ENCODE assay signal across 8 mouse cellular contexts in genomic region chr12:32060247-32061089, GRCm38 (mm10). TPM values are rescaled to one million over a fixed set of nuclear protein-coding genes. Genes with fewer than 3 reads are reported as not detected.
DNase-seq lines count a peak whose midpoint lies in the region; ATAC-seq and TF ChIP-seq lines count a peak whose summit lies in the region.

No protein-coding gene starts in this region.

- TF ChIP-seq CTCF in bone marrow, adult 2 months (IDR thresholded peaks at IDR 0.05; ENCODE audit: control insufficient read depth, insufficient read depth, low read length), result no peak
- peak; percentile 25; the same call in 1 of the 2 replicates for TF ChIP-seq CTCF in forebrain, postnatal 0 days (IDR thresholded peaks at IDR 0.05; ENCODE audit: low read depth)
- TF ChIP-seq CTCF in midbrain, postnatal 0 days (IDR thresholded peaks at IDR 0.05), result 0 out of 2 replicates have a peak, but pooled peaks have one; percentile 3

- no peaks in the 10 kb centered on the region for H3K4me1 ChIP-seq in kidney, embryonic 14.5 days (ENCODE audit: control insufficient read depth, insufficient read depth, low read length)
- H3K4me1 ChIP-seq in bone marrow, adult 2 months (ENCODE audit: control insufficient read depth, insufficient read depth, low read length), result peaks cover 3% of the 10 kb centered on the region; the same call in 1 of the 2 replicates
- H3K4me1 ChIP-seq in forebrain, postnatal 0 days (ENCODE audit: insufficient read depth), result peaks cover 10% of the 10 kb centered on the region
- peaks cover 12% of the 10 kb centered on the region for H3K4me1 ChIP-seq in limb, embryonic 10.5 days
- H3K4me1 ChIP-seq in midbrain, postnatal 0 days (ENCODE audit: insufficient read depth, low read length), result peaks cover 6% of the 10 kb centered on the region; the same call in 1 of the 2 replicates

- H3K36me3 ChIP-seq in kidney, embryonic 14.5 days (ENCODE audit: control insufficient read depth, insufficient read depth, low read length), result no peaks in the 10 kb centered on the region
- no peaks in the 10 kb centered on the region for H3K36me3 ChIP-seq in forebrain, postnatal 0 days (ENCODE audit: insufficient read depth)
- 0 out of 2 replicates have a peak, but pooled peaks cover 3% of the 10 kb centered on the region for H3K36me3 ChIP-seq in limb, embryonic 10.5 days
- no peaks in the 10 kb centered on the region for H3K36me3 ChIP-seq in midbrain, postnatal 0 days (ENCODE audit: insufficient read depth, low read length)

- WGBS in kidney, embryonic 14.5 days, result under 1% methylated on average over 58 of the region's 66 CpGs
- under 1% methylated on average over 66 of the region's 66 CpGs for WGBS in bone marrow, adult 2 months
- WGBS in forebrain, postnatal 0 days, result under 1% methylated on average over 63 of the region's 66 CpGs
- 1% methylated on average over 66 of the region's 66 CpGs for WGBS in limb, embryonic 10.5 days
- 1% methylated on average over 49 of the region's 66 CpGs for WGBS in midbrain, postnatal 0 days

- peak overlapping the region; percentile 78 for H3K4me3 ChIP-seq in kidney, embryonic 14.5 days (ENCODE audit: low read length)
- H3K4me3 ChIP-seq in bone marrow, adult 2 months (replicated peaks; ENCODE audit: control insufficient read depth, low read depth, low read length), result peak overlapping the region; percentile 87
- H3K4me3 ChIP-seq in forebrain, postnatal 0 days (ENCODE audit: low read depth, low read length), result peak overlapping the region; percentile 85
- peak overlapping the region; percentile 86 for H3K4me3 ChIP-seq in limb, embryonic 10.5 days
- H3K4me3 ChIP-seq in midbrain, postnatal 0 days (ENCODE audit: low read depth, low read length), result peak overlapping the region; percentile 90

- peak; percentile 86 for ATAC-seq in kidney, embryonic 14.5 days (ENCODE audit: low FRiP score, low TSS enrichment)
- ATAC-seq in CD4-positive, CD25-positive, alpha-beta regulatory T cell, adult 4 months, result peak; percentile 48
- peak; percentile 74 for ATAC-seq in forebrain, postnatal 0 days
- ATAC-seq in midbrain, postnatal 0 days (ENCODE audit: low FRiP score), result peak; percentile 81

- no peaks in the 10 kb centered on the region for H3K9me3 ChIP-seq in kidney, embryonic 14.5 days (ENCODE audit: control insufficient read depth, low read length)
- no peaks in the 10 kb centered on the region for H3K9me3 ChIP-seq in forebrain, postnatal 0 days (ENCODE audit: low read length)
- no peaks in the 10 kb centered on the region; the same call in 1 of the 2 replicates for H3K9me3 ChIP-seq in limb, embryonic 10.5 days (replicated peaks)
- no peaks in the 10 kb centered on the region for H3K9me3 ChIP-seq in midbrain, postnatal 0 days (ENCODE audit: low read length)

- H3K27ac ChIP-seq in kidney, embryonic 14.5 days (ENCODE audit: low read depth, low read length), result peak overlapping the region; percentile 90
- peak overlapping the region; percentile 97 for H3K27ac ChIP-seq in bone marrow, adult 2 months (ENCODE audit: control insufficient read depth, insufficient read depth, low read depth, low read length, poor library complexity)
- H3K27ac ChIP-seq in forebrain, postnatal 0 days (ENCODE audit: low read depth, low read length), result peak overlapping the region; percentile 99
- peak overlapping the region; percentile 97 for H3K27ac ChIP-seq in limb, embryonic 10.5 days
- peak overlapping the region; percentile 99 for H3K27ac ChIP-seq in midbrain, postnatal 0 days (ENCODE audit: low read depth, low read length)

- H3K4me2 ChIP-seq in kidney, embryonic 14.5 days (replicated peaks; ENCODE audit: low read depth, low read length), result peak overlapping the region; percentile 95
- H3K4me2 ChIP-seq in forebrain, postnatal 0 days (ENCODE audit: low read depth), result peak overlapping the region; percentile 68
- H3K4me2 ChIP-seq in midbrain, postnatal 0 days (ENCODE audit: low read depth, low read length, poor library complexity, severe bottlenecking), result peak overlapping the region; percentile 71

- H3K9ac ChIP-seq in kidney, embryonic 14.5 days (ENCODE audit: low read depth, low read length), result peak overlapping the region; percentile 82
- H3K9ac ChIP-seq in forebrain, postnatal 0 days, result peak overlapping the region; percentile 95
- peak overlapping the region; percentile 95 for H3K9ac ChIP-seq in midbrain, postnatal 0 days (replicated peaks; ENCODE audit: low read length, poor library complexity, severe bottlenecking)

- no peak for TF ChIP-seq POLR2A in bone marrow, adult 2 months (IDR thresholded peaks at IDR 0.05; ENCODE audit: borderline replicate concordance, control insufficient read depth, low read depth, low read length)

- no peaks in the 10 kb centered on the region for H3K27me3 ChIP-seq in kidney, embryonic 14.5 days (ENCODE audit: control insufficient read depth, insufficient read depth, low read length)
- H3K27me3 ChIP-seq in forebrain, postnatal 0 days (ENCODE audit: insufficient read depth, low read length), result no peaks in the 10 kb centered on the region
- no peaks in the 10 kb centered on the region for H3K27me3 ChIP-seq in limb, embryonic 10.5 days (ENCODE audit: low read depth, poor library complexity, severe bottlenecking)
- no peaks in the 10 kb centered on the region for H3K27me3 ChIP-seq in midbrain, postnatal 0 days (ENCODE audit: insufficient read depth, low read length)

- DNase-seq in kidney, adult 9 months, result no peak
- peak; percentile 66 for DNase-seq in forebrain, postnatal 0 days
- DNase-seq in limb, embryonic 10.5 days (ENCODE audit: low spot score), result no peak
- peak; percentile 51 for DNase-seq in midbrain, postnatal 0 days (ENCODE audit: low spot score)
- DNase-seq in urinary bladder, postnatal 10 days (ENCODE audit: low spot score), result no peak

RNA-seq across cellular contexts. Expression of gene Prkar2b, which starts 0.6 kb away (rescaled TPM):
- 21.4 and 27.3 TPM in 2 replicates for polyA plus RNA-seq in kidney, embryonic 14.5 days (2014; fragmentation: Nextera tagmentation; extraction: Ambion mirVana)
- under 1 TPM; 0.30 to 0.68 TPM for polyA plus RNA-seq in CD4-positive, CD25-positive, alpha-beta regulatory T cell, adult 4 months (2017; shearing (Covaris generic))
- 97.6 and 124 TPM in 2 replicates for polyA plus RNA-seq in bone marrow, adult 2 months (2011; ENCODE audit: insufficient read depth, insufficient read length, low replicate concordance, missing spikeins)
- total RNA-seq in forebrain, postnatal 0 days (2014; rRNA removed), result 215 and 218 TPM in 2 replicates
- polyA plus RNA-seq in forebrain, postnatal 0 days (2015; fragmentation: Nextera tagmentation; extraction: Ambion mirVana), result 118 and 129 TPM in 2 replicates
- 22.5 and 24.8 TPM in 2 replicates for polyA plus RNA-seq in limb, embryonic 10.5 days (2016; fragmentation: Nextera tagmentation; extraction: Ambion mirVana)
- total RNA-seq in midbrain, postnatal 0 days (2014; rRNA removed), result 182 and 231 TPM in 2 replicates
- 121 and 132 TPM in 2 replicates for polyA plus RNA-seq in midbrain, postnatal 0 days (2015; fragmentation: Nextera tagmentation; extraction: Ambion mirVana)

Comparison
In these comparisons a context has a peak if more than half of its experiments do, and no peak if none do; other contexts are left out.
1. DNase-seq: peak in forebrain, postnatal 0 days (single experiment) and midbrain, postnatal 0 days (single experiment); none in kidney, adult 9 months (single experiment), limb, embryonic 10.5 days (single experiment) and urinary bladder, postnatal 10 days (single experiment).
2. RNA of gene Prkar2b, which starts 0.6 kb away (polyA plus RNA-seq): 121 to 132 TPM in midbrain, postnatal 0 days, 118 to 129 TPM in forebrain, postnatal 0 days, 97.6 to 124 TPM in bone marrow, adult 2 months, 21.4 to 27.3 TPM in kidney, embryonic 14.5 days and 22.5 to 24.8 TPM in limb, embryonic 10.5 days; 0.30 to 0.68 TPM in CD4-positive, CD25-positive, alpha-beta regulatory T cell, adult 4 months; every median in the first group is over 10 times any median in the second.
3. Peak in every context shown above with its lines, with median percentiles within 50 percentile points of each other: ATAC-seq, H3K27ac ChIP-seq, H3K4me2 ChIP-seq, H3K4me3 ChIP-seq and H3K9ac ChIP-seq.